ENCODE assay signal across 8 mouse cellular contexts in the genomic region with DNA sequence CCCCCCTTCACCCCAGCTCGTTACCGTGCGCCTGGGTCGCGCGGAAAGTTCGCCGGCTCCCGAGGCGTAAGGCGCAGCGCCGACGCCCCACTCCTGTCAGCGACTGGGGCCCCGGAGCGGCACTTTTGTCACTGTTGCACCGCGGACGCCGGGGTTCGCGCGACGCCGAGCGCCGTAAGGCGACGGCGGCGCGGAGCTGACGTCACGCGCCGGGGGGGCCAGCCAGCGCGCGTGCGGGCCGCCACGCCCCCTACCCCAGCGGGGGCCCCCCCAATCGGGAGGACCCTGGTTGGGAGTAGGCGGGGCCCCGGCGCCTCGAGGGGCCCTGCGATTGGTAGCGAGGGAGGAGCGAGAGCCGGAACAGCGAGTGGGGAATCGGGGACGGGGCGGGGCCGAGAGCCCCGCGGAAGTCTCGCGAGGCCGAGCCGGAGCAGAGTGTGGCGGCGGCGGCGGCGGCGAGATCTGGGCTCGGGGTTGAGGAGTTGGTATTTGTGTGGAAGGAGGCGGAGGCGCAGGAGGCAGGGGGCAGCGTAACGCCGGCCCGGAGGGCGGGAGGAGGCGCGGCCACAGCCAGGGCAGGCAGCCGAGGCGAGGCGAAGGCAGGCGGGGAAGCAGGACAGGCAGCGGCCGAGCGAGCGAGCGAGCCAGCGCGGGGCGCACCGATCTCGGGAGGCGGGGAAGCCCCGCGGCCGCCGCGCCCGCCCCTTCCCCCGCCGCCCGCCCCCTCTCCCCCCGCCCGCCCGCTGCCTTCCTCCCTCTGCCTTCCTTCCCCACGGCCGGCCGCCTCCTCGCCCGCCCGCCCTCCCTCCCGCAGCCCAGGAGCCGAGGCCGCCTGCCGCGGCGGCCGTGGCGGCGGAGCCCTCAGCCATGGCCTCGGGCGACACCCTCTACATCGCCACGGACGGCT. TPM values are rescaled to one million over a fixed set of nuclear protein-coding genes. Genes with fewer than 3 reads are reported as not detected.
DNase-seq lines count a peak whose midpoint lies in the region; ATAC-seq and TF ChIP-seq lines count a peak whose summit lies in the region.

A gene (plus strand): TSS at position 428 of the 907 bp plus-strand sequence.

- peaks cover 17 to 18% of the 10 kb centered on the region in 2 experiments for H3K4me1 ChIP-seq in MEL (ENCODE audit: control insufficient read depth in 1 of 2, insufficient read depth in 2 of 2, low read length in 2 of 2)
- no peaks in the 10 kb centered on the region; the same call in 1 of the 2 replicates for H3K4me1 ChIP-seq in cerebellum, adult 2 months (ENCODE audit: control insufficient read depth, insufficient read depth, low read length)
- H3K4me1 ChIP-seq in forebrain, postnatal 0 days (ENCODE audit: insufficient read depth), result peaks cover 12% of the 10 kb centered on the region; the same call in 1 of the 2 replicates
- H3K4me1 ChIP-seq in lung, embryonic 15.5 days, result peaks cover 32% of the 10 kb centered on the region

- DNase-seq in MEL (ENCODE audit: low read depth, low spot score), result peak; percentile 97
- DNase-seq in cerebellum, adult 2 months, result peak; percentile 97 to 99
- DNase-seq in forebrain, postnatal 0 days, result peak; percentile 100
- DNase-seq in heart, postnatal 4 days, result peak; percentile 99
- DNase-seq in layer of hippocampus, adult 8-10 months (ENCODE audit: low spot score in 2 of 2), result peak; percentile 95 to 97
- peak; percentile 98 for DNase-seq in ovary, adult 18-20 months (ENCODE audit: low spot score)
- DNase-seq in thymus, postnatal 0 days (ENCODE audit: low spot score), result peak; percentile 100

- TF ChIP-seq RAD21 in MEL (IDR thresholded peaks at IDR 0.05; ENCODE audit: low read depth, low read length), result no peak

- peak; percentile 54 to 77; a peak in 3 of 4 replicates for TF ChIP-seq POLR2A in MEL (IDR thresholded peaks at IDR 0.05; ENCODE audit: control insufficient read depth in 1 of 2, insufficient read depth in 1 of 2, low read depth in 1 of 2, low read length in 2 of 2, poor library complexity in 1 of 2)
- TF ChIP-seq POLR2A in cerebellum, adult 2 months (IDR thresholded peaks at IDR 0.05; ENCODE audit: borderline replicate concordance, insufficient read depth, low read length), result peak; percentile 58

- peak within 1 kb of the TSS; percentile 95 to 99 for H3K4me3 ChIP-seq in MEL (ENCODE audit: control insufficient read depth in 1 of 2, insufficient read depth in 1 of 2, low read depth in 2 of 2, low read length in 2 of 2)
- peak within 1 kb of the TSS; percentile 100 for H3K4me3 ChIP-seq in cerebellum, adult 2 months (replicated peaks; ENCODE audit: insufficient read depth, low read depth, low read length)
- H3K4me3 ChIP-seq in forebrain, postnatal 0 days (ENCODE audit: low read depth, low read length), result peak within 1 kb of the TSS; percentile 92
- peak within 1 kb of the TSS; percentile 99 for H3K4me3 ChIP-seq in lung, embryonic 15.5 days

- peaks cover 84% of the 10 kb centered on the region for H3K79me2 ChIP-seq in MEL (ENCODE audit: control insufficient read depth, insufficient read depth, low read length, poor library complexity)

- H3K27me3 ChIP-seq in MEL (ENCODE audit: control insufficient read depth in 1 of 2, insufficient read depth in 2 of 2, low read length in 2 of 2), result no peaks in the 10 kb centered on the region
- H3K27me3 ChIP-seq in cerebellum, adult 2 months (ENCODE audit: control insufficient read depth, insufficient read depth, low read length), result no peaks in the 10 kb centered on the region
- no peaks in the 10 kb centered on the region for H3K27me3 ChIP-seq in forebrain, postnatal 0 days (ENCODE audit: insufficient read depth, low read length)
- H3K27me3 ChIP-seq in lung, embryonic 15.5 days, result no peaks in the 10 kb centered on the region

- peak; percentile 95 for ATAC-seq in forebrain, postnatal 0 days
- ATAC-seq in lung, embryonic 15.5 days (ENCODE audit: borderline replicate concordance, extremely low read depth, low FRiP score, low TSS enrichment), result peak; percentile 95

- H3K27ac ChIP-seq in MEL (ENCODE audit: control insufficient read depth, low read depth, low read length), result peak within 1 kb of the TSS; percentile 98
- peak within 1 kb of the TSS; percentile 92 for H3K27ac ChIP-seq in cerebellum, adult 2 months (ENCODE audit: insufficient read depth, low read length)
- H3K27ac ChIP-seq in forebrain, postnatal 0 days (ENCODE audit: low read depth, low read length), result peak within 1 kb of the TSS; percentile 98
- peak within 1 kb of the TSS; percentile 100 for H3K27ac ChIP-seq in lung, embryonic 15.5 days

- no peaks in the 10 kb centered on the region for H3K9me3 ChIP-seq in MEL (replicated peaks; ENCODE audit: insufficient read depth, low read length)
- no peaks in the 10 kb centered on the region for H3K9me3 ChIP-seq in forebrain, postnatal 0 days (ENCODE audit: low read length)
- H3K9me3 ChIP-seq in lung, embryonic 15.5 days, result no peaks in the 10 kb centered on the region

- H3K9ac ChIP-seq in MEL (ENCODE audit: control insufficient read depth, low read depth, low read length, poor library complexity, severe bottlenecking), result peak within 1 kb of the TSS; percentile 98
- H3K9ac ChIP-seq in forebrain, postnatal 0 days, result peak within 1 kb of the TSS; percentile 91
- peak within 1 kb of the TSS; percentile 96 for H3K9ac ChIP-seq in lung, embryonic 15.5 days

- under 1% methylated on average over 84 of the region's 127 CpGs for WGBS in cerebellum, adult 2 months
- WGBS in forebrain, postnatal 0 days, result 5% methylated on average over 84 of the region's 127 CpGs
- under 1% methylated on average over 69 of the region's 127 CpGs for WGBS in lung, embryonic 15.5 days

- peak within 1 kb of the TSS; percentile 53 for H3K4me2 ChIP-seq in forebrain, postnatal 0 days (ENCODE audit: low read depth)
- peak within 1 kb of the TSS; percentile 59 for H3K4me2 ChIP-seq in lung, embryonic 15.5 days

- TF ChIP-seq EP300 in MEL (IDR thresholded peaks at IDR 0.05; ENCODE audit: low read depth in 1 of 2, low read length in 2 of 2), result no peak

- 0 out of 6 replicates have a peak, but pooled peaks of 1 of the 3 experiments have one; percentile 1 for TF ChIP-seq CTCF in MEL (IDR thresholded peaks at IDR 0.05 in 2 of 3, conservative IDR thresholded peaks at IDR 0.05 in 1 of 3; ENCODE audit: control insufficient read depth in 1 of 3, insufficient read depth in 1 of 3, low read depth in 2 of 3, low read length in 3 of 3, poor library complexity in 1 of 3, severe bottlenecking in 1 of 3)
- no peak for TF ChIP-seq CTCF in cerebellum, adult 2 months (IDR thresholded peaks at IDR 0.05; ENCODE audit: borderline replicate concordance, insufficient read depth, low read depth, low read length)
- TF ChIP-seq CTCF in forebrain, postnatal 0 days (IDR thresholded peaks at IDR 0.05; ENCODE audit: low read depth), result 0 out of 2 replicates have a peak, but pooled peaks have one; percentile 22

- peaks cover 2 to 45% of the 10 kb centered on the region in 2 experiments for H3K36me3 ChIP-seq in MEL (ENCODE audit: control insufficient read depth in 1 of 2, insufficient read depth in 2 of 2, low read length in 2 of 2)
- no peaks in the 10 kb centered on the region for H3K36me3 ChIP-seq in forebrain, postnatal 0 days (ENCODE audit: insufficient read depth)
- H3K36me3 ChIP-seq in lung, embryonic 15.5 days, result no peaks in the 10 kb centered on the region

TF ChIP-seq in MEL, 35 proteins besides CTCF, POLR2A, EP300 and RAD21:
- peak; percentile 57 for TF ChIP-seq NRF1 (IDR thresholded peaks at IDR 0.05; ENCODE audit: insufficient read depth, low read depth, low read length, poor library complexity, severe bottlenecking)
- TF ChIP-seq POLR2AphosphoS2 (IDR thresholded peaks at IDR 0.05; ENCODE audit: low read length), result peak; percentile 71; the same call in 1 of the 2 replicates
- TF ChIP-seq MAZ (IDR thresholded peaks at IDR 0.05; ENCODE audit: low read depth, low read length), result peak; percentile 20; the same call in 1 of the 2 replicates
- peak; percentile 81 for TF ChIP-seq ZMIZ1 (IDR thresholded peaks at IDR 0.05; ENCODE audit: low read depth, low read length)
- TF ChIP-seq TAL1 (IDR thresholded peaks at IDR 0.05; ENCODE audit: low read length), result no peak
- peak; percentile 76 for TF ChIP-seq NELFE (IDR thresholded peaks at IDR 0.05; ENCODE audit: low read depth, low read length)
- TF ChIP-seq MYB (IDR thresholded peaks at IDR 0.05; ENCODE audit: low read depth, low read length), result no peak
- TF ChIP-seq USF1 (IDR thresholded peaks at IDR 0.05; ENCODE audit: low read depth, low read length), result 0 out of 2 replicates have a peak, but pooled peaks have one; percentile 9
- TF ChIP-seq SIN3A (IDR thresholded peaks at IDR 0.05; ENCODE audit: low read length), result peak; percentile 74; the same call in 1 of the 2 replicates
- no peak for TF ChIP-seq POLR2AphosphoS5 (IDR thresholded peaks at IDR 0.05; ENCODE audit: borderline replicate concordance, low read depth, low read length)
- no peak for TF ChIP-seq TBP (IDR thresholded peaks at IDR 0.05; ENCODE audit: low read depth, low read length)
- TF ChIP-seq CHD2 (IDR thresholded peaks at IDR 0.05; ENCODE audit: low read length), result peak; percentile 86
- peak; percentile 80 for TF ChIP-seq ELF1 (IDR thresholded peaks at IDR 0.05; ENCODE audit: low read depth, low read length)
- TF ChIP-seq TCF12 (IDR thresholded peaks at IDR 0.05; ENCODE audit: low read depth, low read length), result 0 out of 2 replicates have a peak, but pooled peaks have one; percentile 35
- TF ChIP-seq HCFC1 (IDR thresholded peaks at IDR 0.05; ENCODE audit: low read depth, low read length), result peak; percentile 75
- no peak for TF ChIP-seq USF2 (IDR thresholded peaks at IDR 0.05; ENCODE audit: borderline replicate concordance in 1 of 2, insufficient read depth in 1 of 2, low read depth in 1 of 2, low read length in 2 of 2)

RNA-seq across cellular contexts. Expression of the gene that starts here (rescaled TPM):
- 34.9 and 37.1 TPM in 2 replicates for total RNA-seq in MEL (2012; rRNA removed)
- 10 to 100 TPM; 52.1 to 62.4 TPM for polyA plus RNA-seq in MEL (2012; ENCODE audit: insufficient read depth in 1 of 2, insufficient read length in 2 of 2, low read depth in 1 of 2, low replicate concordance in 2 of 2, missing spikeins in 1 of 2)
- 23.9 and 26.3 TPM in 2 replicates for polyA plus RNA-seq in cerebellum, adult 2 months (2012; rRNA removed)
- 31.9 and 33.8 TPM in 2 replicates for total RNA-seq in forebrain, postnatal 0 days (2014; rRNA removed)
- polyA plus RNA-seq in forebrain, postnatal 0 days (2015; fragmentation: Nextera tagmentation; extraction: Ambion mirVana), result 7.4 and 8.8 TPM in 2 replicates
- total RNA-seq in heart, postnatal 4 days (2021), result 10 to 100 TPM; 39.6 to 40.5 TPM
- 10 to 100 TPM; 43.9 to 50.6 (median 48.8) TPM for total RNA-seq in layer of hippocampus, adult 8-10 months (2022)
- 19.3 and 21.6 TPM in 2 replicates for polyA plus RNA-seq in lung, embryonic 15.5 days (2015; fragmentation: Nextera tagmentation; extraction: Ambion mirVana)
- 20.6 and 27.4 TPM in 2 replicates for polyA plus RNA-seq in thymus, postnatal 0 days (2015; fragmentation: Nextera tagmentation; extraction: Ambion mirVana)

Comparison
In these comparisons a context has a peak if more than half of its experiments do, and no peak if none do; other contexts are left out.
1. Peak in every context shown above with its lines: DNase-seq, ATAC-seq, H3K4me3 ChIP-seq and H3K27ac ChIP-seq.